Mouse (Mus musculus): ENCODE results near the gene Btn1a1. TPM values are rescaled to one million over a fixed set of nuclear protein-coding genes. Genes with fewer than 3 reads are reported as not detected.

The Btn1a1 gene
- polyA plus RNA-seq, 1 experiment from 2014 or later, result not detected

DNA sequence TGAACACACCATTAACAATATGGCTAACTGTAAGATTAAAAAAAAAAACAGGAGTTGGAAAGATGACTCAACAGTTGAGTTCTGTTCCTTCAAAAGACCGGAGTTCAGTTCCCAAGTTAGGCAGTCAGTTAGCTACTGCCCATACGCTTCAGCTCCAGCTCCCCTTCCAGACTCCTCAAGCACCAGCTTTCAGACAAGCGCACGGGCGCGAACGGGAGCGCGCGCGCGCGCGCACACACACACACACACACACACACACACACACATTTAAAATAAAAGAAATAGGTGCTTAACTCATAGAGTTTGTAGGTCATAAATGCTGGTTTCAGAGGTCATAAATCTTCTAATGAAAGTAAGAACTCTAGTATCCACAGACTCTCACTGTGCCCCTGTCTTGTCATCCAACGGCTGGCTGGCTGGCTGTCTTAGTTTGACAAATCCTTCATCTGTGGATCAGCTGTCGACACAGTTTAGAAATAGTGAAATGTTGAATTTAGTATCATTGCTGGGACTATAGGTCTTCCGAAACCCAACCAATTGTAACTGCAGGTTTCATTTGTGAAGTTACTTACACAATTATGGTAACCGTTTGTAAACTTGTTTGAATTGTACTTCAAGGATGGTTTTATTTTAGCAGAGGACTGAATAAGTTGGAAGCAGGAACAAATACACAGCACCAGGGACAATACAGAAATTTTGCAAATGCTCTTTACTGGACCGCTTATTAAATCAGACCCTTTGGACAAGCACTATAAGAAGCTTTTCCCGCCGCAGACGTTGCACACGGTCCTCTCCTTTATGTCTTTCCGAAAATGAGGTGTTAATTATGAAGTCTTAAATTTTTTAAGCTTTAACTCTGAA is 16.2 kb downstream of the Btn1a1 start:
- H3K4me1 ChIP-seq (ENCODE audit: control insufficient read depth, insufficient read depth, low read length), result 0 out of 2 replicates have a peak, but pooled peaks cover 2% of the 10 kb centered on the region
- DNase-seq (ENCODE audit: low spot score), result peak; percentile 85
- no peak for ATAC-seq
- no peaks in the 10 kb centered on the region for H3K9me3 ChIP-seq (replicated peaks; ENCODE audit: control insufficient read depth, low read length)
- no peaks in the 10 kb centered on the region for H3K27me3 ChIP-seq (replicated peaks; ENCODE audit: control insufficient read depth, insufficient read depth, low read length)
- H3K4me3 ChIP-seq (ENCODE audit: low read depth, low read length), result peak overlapping the region; percentile 47
- peak overlapping the region; percentile 64 for H3K4me2 ChIP-seq (ENCODE audit: low read length)
- H3K9ac ChIP-seq (ENCODE audit: low read length), result peak overlapping the region; percentile 66
- no peaks in the 10 kb centered on the region for H3K36me3 ChIP-seq (ENCODE audit: control insufficient read depth, insufficient read depth, low read length)
- under 1% methylated on average over 24 of the region's 24 CpGs for WGBS
- H3K27ac ChIP-seq (ENCODE audit: low read depth, low read length), result 0 out of 2 replicates have a peak overlapping the region, but pooled peaks have one; percentile 39

DNA sequence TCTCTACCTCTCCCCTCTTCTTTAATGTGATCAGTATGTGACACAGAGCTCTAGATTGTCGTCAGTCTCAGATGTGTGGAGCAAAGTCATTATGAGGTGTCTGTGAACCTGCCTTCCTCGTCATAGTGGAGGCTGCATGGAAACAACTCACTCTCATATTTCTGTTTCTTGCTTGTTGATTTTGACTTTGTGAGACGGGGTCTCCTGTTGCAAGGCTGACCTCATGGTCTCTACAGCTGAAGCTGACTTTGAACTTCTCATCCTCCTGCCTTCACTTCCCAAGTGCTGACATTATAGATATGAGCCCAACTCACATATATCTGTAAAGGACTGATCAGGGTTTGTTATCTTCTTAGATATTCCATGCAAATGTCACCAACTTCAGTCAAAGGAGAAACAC is 16.9 kb downstream of the Btn1a1 start:
- DNase-seq (ENCODE audit: low spot score) (no peak), ATAC-seq (no peak)
- no peaks in the 10 kb centered on the region for H3K27me3 ChIP-seq (replicated peaks; ENCODE audit: control insufficient read depth, insufficient read depth, low read length)
- H3K4me3 ChIP-seq (ENCODE audit: low read depth, low read length), result peak overlapping the region; percentile 47
- no peaks in the 10 kb centered on the region for H3K36me3 ChIP-seq (ENCODE audit: control insufficient read depth, insufficient read depth, low read length)
- 58% methylated on average over 3 of the region's 3 CpGs for WGBS
- H3K9ac ChIP-seq (ENCODE audit: low read length), result peak overlapping the region; percentile 66; the same call in 1 of the 2 replicates
- H3K27ac ChIP-seq (ENCODE audit: low read depth, low read length), result no peak overlapping the region
- H3K4me2 ChIP-seq (ENCODE audit: low read length), result peak overlapping the region; percentile 64
- H3K9me3 ChIP-seq (replicated peaks; ENCODE audit: control insufficient read depth, low read length), result no peaks in the 10 kb centered on the region
- 0 out of 2 replicates have a peak, but pooled peaks cover 2% of the 10 kb centered on the region for H3K4me1 ChIP-seq (ENCODE audit: control insufficient read depth, insufficient read depth, low read length)

DNA sequence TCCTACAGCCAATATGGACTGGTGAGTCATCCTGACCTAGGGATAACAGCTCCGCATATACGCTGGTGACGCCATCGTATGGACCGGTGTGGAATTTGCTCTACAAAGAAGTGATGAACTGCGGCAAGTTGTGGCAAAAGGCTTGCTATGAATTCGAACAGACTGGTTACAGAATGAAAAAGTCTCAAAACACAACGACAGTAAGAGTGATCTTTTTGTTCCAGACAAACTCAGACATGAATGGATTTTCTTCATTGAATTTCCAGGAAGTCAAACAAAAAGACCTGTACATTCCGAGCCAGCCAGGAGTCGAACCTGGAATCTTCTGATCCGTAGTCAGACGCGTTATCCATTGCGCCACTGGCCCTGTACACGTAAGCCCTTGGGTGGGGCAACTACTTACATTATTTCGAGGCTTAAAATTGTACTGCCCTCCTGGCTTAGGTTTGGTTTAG is 19.2 kb downstream of the Btn1a1 start:
- under 1% methylated on average over 16 of the region's 16 CpGs for WGBS
- Histone ChIP-seq H3K9me3 (replicated peaks; ENCODE audit: control insufficient read depth, low read length) (no peaks in the 10 kb centered on the region), H3K36me3 (ENCODE audit: control insufficient read depth, insufficient read depth, low read length) (no peaks in the 10 kb centered on the region), H3K27me3 (replicated peaks; ENCODE audit: control insufficient read depth, insufficient read depth, low read length) (no peaks in the 10 kb centered on the region), H3K4me2 (ENCODE audit: low read length) (peak overlapping the region; percentile 71), H3K27ac (ENCODE audit: low read depth, low read length) (peak overlapping the region; percentile 98), H3K4me1 (ENCODE audit: control insufficient read depth, insufficient read depth, low read length) (0 out of 2 replicates have a peak, but pooled peaks cover 2% of the 10 kb centered on the region), H3K4me3 (ENCODE audit: low read depth, low read length) (peak overlapping the region; percentile 66), H3K9ac (ENCODE audit: low read length) (peak overlapping the region; percentile 51; the same call in 1 of the 2 replicates)
- ATAC-seq, result peak; percentile 78
- peak; percentile 93 for DNase-seq (ENCODE audit: low spot score)

DNA sequence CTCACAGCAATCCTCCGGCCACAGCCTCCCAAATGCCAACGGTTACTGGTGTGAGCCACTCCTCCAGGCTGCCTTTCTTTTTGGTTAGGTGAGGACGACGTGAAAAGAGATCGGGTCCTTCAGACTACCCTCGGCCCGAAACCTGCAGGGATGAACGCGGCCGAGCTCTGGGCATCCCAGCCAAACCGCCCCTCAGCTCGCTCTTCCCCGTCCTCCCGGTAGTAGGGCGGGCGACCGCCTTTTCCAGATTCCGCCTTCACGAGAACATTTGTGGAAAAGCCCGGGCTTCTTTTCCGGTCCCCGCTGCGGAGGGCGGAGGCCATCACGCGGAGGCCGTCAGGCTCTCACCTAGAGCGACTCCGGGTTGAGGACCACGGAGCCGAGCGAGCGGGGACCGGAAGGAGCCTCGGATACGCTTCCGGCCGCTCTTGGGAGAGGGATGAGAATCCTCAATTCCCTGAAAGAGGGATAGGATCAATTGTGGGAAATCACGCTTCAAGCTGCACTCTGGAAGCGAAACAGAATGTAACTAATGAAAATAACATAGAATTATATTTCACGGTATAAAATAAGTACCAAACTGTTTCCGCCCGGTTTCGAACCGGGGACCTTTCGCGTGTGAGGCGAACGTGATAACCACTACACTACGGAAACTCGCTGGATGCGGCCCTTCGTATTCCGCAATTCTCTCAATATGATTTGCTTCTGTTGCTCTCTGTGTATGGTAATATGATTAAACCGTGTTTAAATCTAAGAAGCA is 20.0 kb downstream of the Btn1a1 start:
- under 1% methylated on average over 55 of the region's 55 CpGs for WGBS
- Histone ChIP-seq H3K27ac (ENCODE audit: low read depth, low read length) (peak overlapping the region; percentile 98), H3K4me2 (ENCODE audit: low read length) (peak overlapping the region; percentile 71), H3K27me3 (replicated peaks; ENCODE audit: control insufficient read depth, insufficient read depth, low read length) (no peaks in the 10 kb centered on the region), H3K9me3 (replicated peaks; ENCODE audit: control insufficient read depth, low read length) (no peaks in the 10 kb centered on the region), H3K36me3 (ENCODE audit: control insufficient read depth, insufficient read depth, low read length) (no peaks in the 10 kb centered on the region), H3K4me3 (ENCODE audit: low read depth, low read length) (peak overlapping the region; percentile 66), H3K9ac (ENCODE audit: low read length) (peak overlapping the region; percentile 89), H3K4me1 (ENCODE audit: control insufficient read depth, insufficient read depth, low read length) (0 out of 2 replicates have a peak, but pooled peaks cover 2% of the 10 kb centered on the region)
- peak; percentile 90 for ATAC-seq
- DNase-seq (ENCODE audit: low spot score), result peak; percentile 96

DNA sequence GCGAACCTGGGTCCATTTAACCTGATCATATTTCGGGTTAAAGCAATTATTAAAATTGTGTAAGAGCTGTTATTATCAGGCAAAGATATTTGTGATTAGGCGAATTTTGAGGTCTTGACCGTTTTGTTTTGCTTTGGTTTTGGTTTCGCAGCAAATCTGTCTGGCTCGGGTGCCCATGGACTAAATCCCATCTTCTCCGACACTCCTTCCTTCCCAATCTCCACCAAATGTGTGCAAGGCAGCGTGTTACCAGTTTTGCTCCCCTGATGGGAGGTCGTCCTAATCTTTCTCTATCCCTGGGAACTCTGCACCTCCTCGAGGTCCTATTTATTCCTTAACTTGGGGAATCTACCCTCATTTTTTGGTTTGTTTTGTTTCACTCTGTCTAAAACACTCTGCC is 20.5 kb downstream of the Btn1a1 start:
- Histone ChIP-seq H3K4me3 (ENCODE audit: low read depth, low read length) (peak overlapping the region; percentile 66), H3K36me3 (ENCODE audit: control insufficient read depth, insufficient read depth, low read length) (no peaks in the 10 kb centered on the region), H3K9ac (ENCODE audit: low read length) (peak overlapping the region; percentile 89), H3K4me1 (ENCODE audit: control insufficient read depth, insufficient read depth, low read length) (0 out of 2 replicates have a peak, but pooled peaks cover 2% of the 10 kb centered on the region), H3K4me2 (ENCODE audit: low read length) (peak overlapping the region; percentile 71), H3K9me3 (replicated peaks; ENCODE audit: control insufficient read depth, low read length) (no peaks in the 10 kb centered on the region), H3K27ac (ENCODE audit: low read depth, low read length) (peak overlapping the region; percentile 98), H3K27me3 (replicated peaks; ENCODE audit: control insufficient read depth, insufficient read depth, low read length) (no peaks in the 10 kb centered on the region)
- WGBS, result under 1% methylated on average over 10 of the region's 10 CpGs
- DNase-seq (ENCODE audit: low spot score) (no peak), ATAC-seq (peak; percentile 4; the same call in 1 of the 2 replicates)

DNA sequence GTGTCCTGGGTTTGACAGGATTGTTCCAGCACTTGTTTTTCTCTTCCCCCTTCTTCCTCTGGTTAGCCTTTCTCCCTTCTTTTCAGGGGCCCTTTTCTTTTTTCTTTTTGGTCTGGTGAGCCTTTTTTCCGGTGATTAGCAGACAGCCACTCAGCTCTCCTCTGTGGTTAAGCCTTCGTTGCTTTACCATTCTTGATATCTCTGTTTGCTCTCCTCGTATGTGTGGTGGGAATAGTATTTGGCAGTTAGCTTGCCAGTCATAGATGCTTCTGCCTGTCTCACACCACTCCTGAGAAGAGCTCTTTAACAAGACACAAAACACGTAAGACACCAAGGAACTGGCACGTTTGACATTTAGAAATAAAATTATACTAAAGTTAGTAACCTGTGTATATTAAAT is 21.2 kb downstream of the Btn1a1 start:
- 33% methylated on average over 5 of the region's 5 CpGs for WGBS
- DNase-seq (ENCODE audit: low spot score) (no peak), ATAC-seq (no peak)
- Histone ChIP-seq H3K4me1 (ENCODE audit: control insufficient read depth, insufficient read depth, low read length) (0 out of 2 replicates have a peak, but pooled peaks cover 2% of the 10 kb centered on the region), H3K27ac (ENCODE audit: low read depth, low read length) (no peak overlapping the region; the same call in 1 of the 2 replicates), H3K4me3 (ENCODE audit: low read depth, low read length) (peak overlapping the region; percentile 66; the same call in 1 of the 2 replicates), H3K36me3 (ENCODE audit: control insufficient read depth, insufficient read depth, low read length) (no peaks in the 10 kb centered on the region), H3K9me3 (replicated peaks; ENCODE audit: control insufficient read depth, low read length) (no peaks in the 10 kb centered on the region), H3K27me3 (replicated peaks; ENCODE audit: control insufficient read depth, insufficient read depth, low read length) (no peaks in the 10 kb centered on the region), H3K4me2 (ENCODE audit: low read length) (peak overlapping the region; percentile 71), H3K9ac (ENCODE audit: low read length) (no peak overlapping the region; the same call in 1 of the 2 replicates)

DNA sequence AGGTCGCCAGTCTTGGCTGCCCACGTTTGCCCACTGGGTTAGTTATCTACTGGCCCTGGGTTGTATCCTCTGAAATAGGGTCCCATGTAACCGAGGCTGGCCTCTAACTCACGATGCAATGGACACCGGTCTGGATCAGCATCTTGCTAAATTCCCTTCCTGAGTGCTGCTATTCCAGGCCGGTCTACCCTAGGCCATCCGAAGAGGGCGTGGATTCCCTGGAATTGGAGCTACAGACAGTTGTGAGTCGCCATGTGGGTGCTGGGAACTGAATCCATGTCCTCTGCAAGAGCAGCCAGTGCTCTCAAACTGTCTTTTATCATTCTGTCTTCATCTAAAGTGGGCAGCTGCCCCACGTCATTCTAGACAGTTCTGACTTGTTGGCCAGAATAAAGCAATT is 25.8 kb downstream of the Btn1a1 start:
- 64% methylated on average over 10 of the region's 10 CpGs for WGBS
- DNase-seq (ENCODE audit: low spot score), result no peak
- Histone ChIP-seq H3K4me1 (ENCODE audit: control insufficient read depth, insufficient read depth, low read length) (0 out of 2 replicates have a peak, but pooled peaks cover 2% of the 10 kb centered on the region), H3K36me3 (ENCODE audit: control insufficient read depth, insufficient read depth, low read length) (no peaks in the 10 kb centered on the region), H3K4me3 (ENCODE audit: low read depth, low read length) (no peak overlapping the region), H3K9ac (ENCODE audit: low read length) (no peak overlapping the region), H3K4me2 (ENCODE audit: low read length) (no peak overlapping the region), H3K27ac (ENCODE audit: low read depth, low read length) (no peak overlapping the region), H3K27me3 (replicated peaks; ENCODE audit: control insufficient read depth, insufficient read depth, low read length) (no peaks in the 10 kb centered on the region), H3K9me3 (replicated peaks; ENCODE audit: control insufficient read depth, low read length) (no peaks in the 10 kb centered on the region)
- no peak for ATAC-seq

DNA sequence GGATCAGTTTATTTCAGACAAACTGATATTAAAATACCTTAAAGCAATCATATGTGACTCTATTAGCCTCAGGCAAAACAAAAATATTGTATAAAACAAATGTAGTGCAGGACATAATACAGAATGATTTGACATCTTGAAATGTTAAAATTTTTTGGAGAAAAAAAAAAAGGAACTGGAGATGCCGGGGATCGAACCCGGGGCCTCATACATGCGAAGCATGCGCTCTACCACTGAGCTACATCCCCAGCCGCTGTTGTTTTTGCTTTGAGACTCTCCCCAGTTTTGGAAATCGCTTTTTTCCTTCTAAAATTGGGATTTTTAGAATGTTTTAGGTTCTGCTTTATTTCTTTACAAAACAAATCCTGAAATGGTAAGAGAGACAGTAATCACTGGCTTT is 27.2 kb downstream of the Btn1a1 start:
- no peaks in the 10 kb centered on the region for H3K9me3 ChIP-seq (replicated peaks; ENCODE audit: control insufficient read depth, low read length)
- ATAC-seq, result peak; percentile 66
- 0% methylated on average over 7 of the region's 7 CpGs for WGBS
- no peaks in the 10 kb centered on the region for H3K36me3 ChIP-seq (ENCODE audit: control insufficient read depth, insufficient read depth, low read length)
- DNase-seq (ENCODE audit: low spot score), result peak; percentile 76
- H3K4me1 ChIP-seq (ENCODE audit: control insufficient read depth, insufficient read depth, low read length), result no peaks in the 10 kb centered on the region
- H3K27ac ChIP-seq (ENCODE audit: low read depth, low read length), result no peak overlapping the region
- 0 out of 2 replicates have a peak overlapping the region, but pooled peaks have one; percentile 40 for H3K9ac ChIP-seq (ENCODE audit: low read length)
- peak overlapping the region; percentile 46 for H3K4me3 ChIP-seq (ENCODE audit: low read depth, low read length)
- peak overlapping the region; percentile 69 for H3K4me2 ChIP-seq (ENCODE audit: low read length)
- H3K27me3 ChIP-seq (replicated peaks; ENCODE audit: control insufficient read depth, insufficient read depth, low read length), result no peaks in the 10 kb centered on the region

Data from forebrain, embryonic 14.5 days (tissue).